Mouse (Mus musculus): ENCODE results near the gene Tmprss11e. TPM values are rescaled to one million over a fixed set of nuclear protein-coding genes. Genes with fewer than 3 reads are reported as not detected.

The Tmprss11e gene
- not detected for total RNA-seq (2021)

GRCm38 (mm10) chr5:86745715-86746114 lies at the start of gene Tmprss11e:
Tmprss11e (minus strand) TSS chr5:86745815.
- no peak for DNase-seq (ENCODE audit: low spot score in 2 of 2)
- intact Hi-C loops (cut with DNase I), result no loop called here

- intact Hi-C loops (cut with DNase I), result no loop called here
- no peak for DNase-seq (ENCODE audit: low spot score in 2 of 2)
These were observed 47.2 kb upstream of the Tmprss11e start for GRCm38 (mm10) chr5:86792807-86793206.

- no peak for DNase-seq (ENCODE audit: low spot score in 2 of 2)
- intact Hi-C loops (cut with DNase I), result no loop called here
These were observed 46.6 kb upstream of the Tmprss11e start for GRCm38 (mm10) chr5:86792249-86792648.

- no peak for DNase-seq (ENCODE audit: low spot score in 2 of 2)
- intact Hi-C loops (cut with DNase I), result no loop called here
These were observed 44.3 kb upstream of the Tmprss11e start for GRCm38 (mm10) chr5:86789954-86790353.

- no peak for DNase-seq (ENCODE audit: low spot score in 2 of 2)
- intact Hi-C loops (cut with DNase I), result no loop called here
These were observed 41.2 kb upstream of the Tmprss11e start for GRCm38 (mm10) chr5:86786798-86787197.

GRCm38 (mm10) chr5:86784205-86784604 lies 38.6 kb upstream of the Tmprss11e start:
- no peak for DNase-seq (ENCODE audit: low spot score in 2 of 2)
- intact Hi-C loops (cut with DNase I), result no loop called here

GRCm38 (mm10) chr5:86783059-86783458 lies 37.4 kb upstream of the Tmprss11e start:
- intact Hi-C loops (cut with DNase I), result no loop called here
- DNase-seq (ENCODE audit: low spot score in 2 of 2), result no peak

GRCm38 (mm10) chr5:86778471-86778870 lies 32.9 kb upstream of the Tmprss11e start:
- no peak for DNase-seq (ENCODE audit: low spot score in 2 of 2)
- intact Hi-C loops (cut with DNase I), result no loop called here

GRCm38 (mm10) chr5:86776941-86777340 lies 31.3 kb upstream of the Tmprss11e start:
- intact Hi-C loops (cut with DNase I), result no loop called here
- DNase-seq (ENCODE audit: low spot score in 2 of 2), result no peak

- intact Hi-C loops (cut with DNase I), result no loop called here
- no peak for DNase-seq (ENCODE audit: low spot score in 2 of 2)
These were observed 25.4 kb upstream of the Tmprss11e start for GRCm38 (mm10) chr5:86771010-86771409.

- DNase-seq (ENCODE audit: low spot score in 2 of 2), result no peak
- intact Hi-C loops (cut with DNase I), result no loop called here
These were observed 23.5 kb upstream of the Tmprss11e start for GRCm38 (mm10) chr5:86769015-86769658.

GRCm38 (mm10) chr5:86742796-86743195 lies 2.8 kb downstream of the Tmprss11e start:
- no peak for DNase-seq (ENCODE audit: low spot score in 2 of 2)
- intact Hi-C loops (cut with DNase I), result no loop called here

- intact Hi-C loops (cut with DNase I), result no loop called here
These were observed 4.5 kb downstream of the Tmprss11e start for GRCm38 (mm10) chr5:86741146-86741545.

GRCm38 (mm10) chr5:86735808-86736207 lies 9.8 kb downstream of the Tmprss11e start:
- no peak for DNase-seq (ENCODE audit: low spot score in 2 of 2)
- intact Hi-C loops (cut with DNase I), result no loop called here

More at GRCm38 (mm10) chr5:86741146-86741545, 4.5 kb downstream of the Tmprss11e start:
- DNase-seq (ENCODE audit: low spot score in 2 of 2), result no peak

GRCm38 (mm10) chr5:86730587-86730986 lies 15.0 kb downstream of the Tmprss11e start:
- DNase-seq (ENCODE audit: low spot score in 2 of 2), result no peak
- intact Hi-C loops (cut with DNase I), result no loop called here

- intact Hi-C loops (cut with DNase I), result no loop called here
- no peak for DNase-seq (ENCODE audit: low spot score in 2 of 2)
These were observed 17.0 kb downstream of the Tmprss11e start for GRCm38 (mm10) chr5:86728574-86728973.

GRCm38 (mm10) chr5:86727033-86727432 lies 18.6 kb downstream of the Tmprss11e start:
- intact Hi-C loops (cut with DNase I), result no loop called here
- no peak for DNase-seq (ENCODE audit: low spot score in 2 of 2)

GRCm38 (mm10) chr5:86725021-86725420 lies 20.6 kb downstream of the Tmprss11e start:
- intact Hi-C loops (cut with DNase I), result no loop called here
- no peak for DNase-seq (ENCODE audit: low spot score in 2 of 2)

GRCm38 (mm10) chr5:86722820-86723460 lies 22.7 kb downstream of the Tmprss11e start:
- DNase-seq (ENCODE audit: low spot score in 2 of 2), result no peak
- intact Hi-C loops (cut with DNase I), result no loop called here

GRCm38 (mm10) chr5:86714967-86715366 lies 30.6 kb downstream of the Tmprss11e start:
- no peak for DNase-seq (ENCODE audit: low spot score in 2 of 2)
- intact Hi-C loops (cut with DNase I), result no loop called here

GRCm38 (mm10) chr5:86704923-86705322 lies 40.7 kb downstream of the Tmprss11e start:
- intact Hi-C loops (cut with DNase I), result no loop called here
- DNase-seq (ENCODE audit: low spot score in 2 of 2), result no peak

Measured in left cerebral cortex, postnatal 25 days (tissue).